Mouse (Mus musculus): ENCODE results near the gene Zpr1.
"Not testable (repeated sequence)": the region's sequence is repeated elsewhere in the genome, so short reads cannot be mapped to it uniquely, and the experiment has no call there.

Gene Zpr1

DNA sequence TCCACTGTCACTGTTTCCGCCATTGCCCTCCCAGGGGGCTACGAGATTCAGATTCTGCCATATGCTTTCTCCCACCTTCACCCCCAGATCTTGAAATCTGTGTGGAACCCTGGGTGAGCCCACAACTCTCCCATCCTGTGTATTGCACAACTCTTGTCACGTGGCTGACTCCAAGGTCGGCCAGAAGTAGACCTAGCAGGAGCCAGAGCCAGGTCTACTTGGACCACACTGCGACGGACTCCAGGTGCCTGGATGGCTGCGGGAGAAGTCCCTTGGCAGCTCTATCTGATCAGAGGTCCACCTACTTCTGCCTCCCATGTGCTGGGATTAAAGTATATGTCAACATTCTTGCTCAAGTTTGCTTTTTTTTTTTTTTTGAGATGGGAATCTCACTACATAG lies 11.7 kb upstream of the Zpr1 start:
- DNase-seq (ENCODE audit: low spot score in 2 of 2) = no peak

DNA sequence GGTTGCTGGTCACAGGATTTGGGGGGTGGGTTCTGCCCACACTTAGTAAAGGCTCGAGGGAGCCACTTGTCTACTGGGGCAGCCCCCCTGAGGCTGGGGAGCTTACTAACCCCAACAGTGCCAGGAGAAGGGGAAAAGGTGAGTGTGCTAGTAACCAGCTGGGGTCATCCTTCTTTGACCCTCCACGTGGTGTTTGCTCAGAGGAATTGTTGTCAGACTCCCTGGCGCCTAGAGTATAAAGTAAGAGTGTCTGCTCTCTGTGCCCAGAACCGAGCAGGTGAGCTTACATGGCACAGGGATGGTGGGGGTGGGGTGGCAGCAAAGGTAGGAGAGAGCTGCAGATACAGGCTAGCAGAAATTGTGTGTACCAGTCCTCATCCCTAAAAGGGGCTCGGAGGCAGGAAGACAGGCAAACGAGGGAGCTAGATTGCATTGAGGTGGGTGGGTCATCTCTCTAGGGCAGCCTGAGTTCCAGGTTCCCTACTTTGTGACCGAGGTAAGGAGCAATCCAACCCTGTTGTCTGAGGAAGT lies 4.5 kb upstream of the Zpr1 start, which contains the start of gene Apoa5:
Gene Apoa5 (plus strand): TSS at position 291 of the 531 bp plus-strand sequence.
- DNase-seq (ENCODE audit: low spot score in 2 of 2) = no peak

DNA sequence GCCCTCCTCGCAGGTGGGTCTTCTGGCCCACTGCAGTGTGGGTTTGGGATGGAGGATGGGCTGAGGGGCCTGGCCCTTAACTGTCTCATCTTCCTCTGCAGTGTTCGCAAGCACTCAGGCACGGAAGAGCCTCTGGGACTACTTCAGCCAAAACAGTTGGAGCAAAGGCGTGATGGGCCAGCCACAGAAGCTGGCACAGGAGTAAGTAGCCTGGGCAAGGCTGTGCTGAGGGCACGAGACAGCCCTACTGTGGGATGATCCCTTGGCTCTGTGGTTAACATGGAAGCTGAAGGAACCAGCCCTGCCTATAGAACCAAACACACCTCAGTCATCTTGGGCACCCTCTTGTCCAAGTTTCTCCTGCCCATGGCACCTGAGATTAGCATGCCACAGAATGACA lies 3.7 kb upstream of the Zpr1 start:
- DNase-seq (ENCODE audit: low spot score in 2 of 2) = no peak

DNA sequence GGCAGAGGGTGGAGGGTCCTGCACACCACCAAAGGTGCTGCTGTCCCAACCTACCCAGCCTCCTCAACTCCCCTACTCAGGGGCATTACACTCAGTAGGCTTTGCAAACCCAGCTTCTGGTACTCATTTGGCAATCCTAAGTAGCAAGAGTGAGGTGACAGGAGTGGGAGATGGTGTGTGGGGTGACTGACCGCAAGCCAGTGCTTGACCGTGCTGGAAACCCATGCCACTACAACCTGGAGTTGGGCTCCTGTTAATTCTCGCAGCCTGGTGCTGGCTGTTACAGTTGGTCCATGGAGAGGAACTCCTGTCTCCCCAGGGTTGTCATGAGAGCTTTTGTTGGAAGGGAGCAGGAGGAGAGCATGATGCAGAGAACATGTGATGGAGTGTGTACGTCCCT lies 2.1 kb upstream of the Zpr1 start:
- DNase-seq (ENCODE audit: low spot score in 2 of 2) = no peak

DNA sequence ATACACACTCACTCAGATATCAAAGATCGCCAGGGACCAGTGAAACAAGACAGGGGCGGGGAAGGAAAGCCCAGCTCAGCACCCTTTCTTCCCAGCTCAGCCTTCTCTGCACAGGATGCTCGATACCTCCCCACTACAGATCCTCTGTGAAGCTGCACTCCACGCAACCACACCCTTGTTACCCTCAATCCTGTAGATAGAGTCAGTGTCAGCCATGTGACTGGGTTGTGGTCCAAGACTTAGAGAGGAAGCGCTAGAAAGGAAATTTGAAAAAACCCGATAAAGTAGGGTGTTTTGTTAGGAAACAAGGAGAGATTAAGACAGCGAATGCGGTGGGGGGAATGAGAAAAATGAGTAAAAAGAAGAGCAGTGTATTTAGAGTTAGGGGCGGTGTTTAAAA lies 794 bp upstream of the Zpr1 start:
- DNase-seq (ENCODE audit: low spot score in 2 of 2) = no peak

DNA sequence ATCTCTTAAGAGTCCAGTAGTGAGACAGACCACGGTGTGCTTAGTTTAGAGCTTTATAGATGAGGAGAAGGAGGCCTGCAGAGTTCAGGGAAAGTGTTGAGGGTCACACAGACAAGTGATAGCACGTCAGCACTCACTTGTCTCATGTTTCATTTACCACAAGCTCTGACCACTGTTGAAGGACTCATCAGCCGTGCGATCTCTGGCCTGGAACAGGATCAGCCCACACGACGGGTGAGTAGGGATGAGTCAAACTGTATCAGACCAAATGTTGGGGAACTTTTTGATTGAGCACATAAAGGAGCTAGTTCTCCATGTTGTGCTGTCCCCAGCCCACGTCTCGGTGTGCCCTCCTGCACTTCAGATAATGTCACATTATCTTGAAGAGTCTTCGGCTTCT lies 1.6 kb downstream of the Zpr1 start:
- DNase-seq (ENCODE audit: low spot score in 2 of 2) = no peak

DNA sequence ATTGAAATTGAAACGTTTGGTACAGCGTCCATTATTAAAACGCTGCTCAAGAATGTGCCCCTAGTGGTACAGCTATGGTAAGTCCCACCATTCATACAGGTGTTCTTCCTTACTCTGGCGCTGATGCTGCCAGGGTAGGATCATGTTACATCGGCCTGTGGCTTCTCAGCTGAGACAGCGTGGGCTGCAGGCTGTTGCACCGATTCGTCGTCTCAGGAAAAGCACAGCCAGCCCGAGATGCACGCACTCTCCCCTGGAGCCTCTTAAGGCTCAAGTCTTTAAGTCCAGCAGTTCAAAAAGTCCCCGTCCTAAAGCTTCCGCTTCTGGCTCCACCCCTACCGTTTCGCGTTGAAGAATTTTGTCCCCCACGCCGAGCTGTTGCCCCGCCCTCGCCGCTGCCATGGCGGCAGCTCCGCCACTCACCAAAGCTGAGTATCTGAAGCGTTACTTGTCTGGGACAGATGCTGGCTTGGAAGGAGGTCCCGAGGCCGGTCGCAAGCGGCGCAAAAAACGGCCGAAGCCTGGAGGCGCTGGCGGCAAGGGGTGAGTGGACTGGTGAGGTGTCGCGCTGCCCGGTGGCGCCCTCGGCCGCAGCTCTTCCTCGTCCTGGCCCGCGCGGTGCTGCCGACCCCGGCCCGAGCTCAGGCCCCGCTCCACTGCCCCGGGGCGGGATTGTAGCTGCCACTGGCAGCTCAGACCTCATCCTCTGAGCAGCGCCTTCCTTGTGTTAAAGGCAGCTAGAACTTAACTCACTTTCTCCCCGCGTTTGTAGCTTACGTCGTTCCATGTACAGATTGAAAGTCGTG lies 10.0 kb downstream of the Zpr1 start, which contains the start of gene Bud13:
Gene Bud13 (plus strand): TSS at position 378 of the 806 bp plus-strand sequence.
- peak; percentile 92 to 95 for DNase-seq (ENCODE audit: low spot score in 2 of 2)

DNA sequence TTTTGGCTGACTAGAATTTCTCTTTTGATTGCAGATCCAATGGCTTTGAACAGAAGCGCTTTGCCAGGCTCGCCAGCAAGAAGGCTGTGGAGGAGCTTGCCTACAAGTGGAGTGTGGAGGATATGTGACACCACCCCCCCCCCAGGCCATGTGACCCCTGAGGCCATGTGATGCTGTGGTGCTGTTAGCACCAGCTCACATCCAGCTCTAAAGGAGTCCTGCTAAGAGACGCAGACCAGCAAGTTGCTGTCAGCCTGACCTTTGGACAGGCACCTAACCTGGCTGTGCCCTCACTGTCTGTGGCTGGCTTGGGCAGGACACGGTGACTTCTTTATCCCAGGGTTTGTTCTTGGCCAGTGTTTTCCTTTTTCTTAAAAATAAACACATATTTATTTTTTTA lies 25.5 kb downstream of the Zpr1 start:
- DNase-seq (ENCODE audit: low spot score in 2 of 2) = no peak

DNA sequence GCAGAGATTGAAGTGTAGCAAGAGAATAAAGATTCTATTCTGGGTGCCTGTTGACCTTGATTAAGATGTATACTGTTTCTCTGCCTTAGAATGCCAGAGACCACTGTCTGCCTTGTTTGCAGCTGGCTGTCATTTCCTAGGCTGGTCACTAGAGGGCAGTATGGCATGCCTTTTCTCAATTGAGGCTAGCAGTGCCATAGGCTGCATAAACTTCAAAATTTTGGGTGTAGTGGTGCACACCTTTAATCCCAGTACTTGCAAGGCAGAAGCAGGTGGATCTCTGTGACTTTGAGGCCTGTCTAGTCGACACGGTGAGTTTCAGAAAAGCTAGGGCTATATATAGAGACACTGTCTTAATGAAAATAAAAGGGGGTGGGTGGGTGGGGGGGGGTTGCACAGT lies 29.3 kb downstream of the Zpr1 start:
- DNase-seq (ENCODE audit: low spot score in 2 of 2) = peak; percentile 37 to 68

DNA sequence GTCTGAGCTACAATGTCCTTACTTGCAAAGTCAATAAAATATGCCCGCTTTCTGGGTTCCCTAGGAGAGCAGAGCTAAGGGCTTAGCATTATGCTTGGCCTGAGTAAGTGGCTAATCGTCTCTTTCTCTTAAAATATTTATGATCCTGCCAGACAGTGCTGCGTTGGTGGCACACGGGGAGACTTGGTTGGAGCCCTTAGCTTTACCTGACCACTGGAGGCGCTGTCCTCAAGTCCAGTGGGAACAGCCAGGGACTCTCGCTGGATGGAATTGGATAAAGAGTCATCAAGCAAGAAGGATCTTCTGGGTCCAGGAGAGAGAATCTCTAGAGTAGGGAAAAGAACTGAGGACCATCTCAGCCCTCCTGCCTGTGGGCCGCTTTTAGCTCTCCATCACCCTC lies 36.3 kb downstream of the Zpr1 start:
- DNase-seq (ENCODE audit: low spot score in 2 of 2) = no peak

DNA sequence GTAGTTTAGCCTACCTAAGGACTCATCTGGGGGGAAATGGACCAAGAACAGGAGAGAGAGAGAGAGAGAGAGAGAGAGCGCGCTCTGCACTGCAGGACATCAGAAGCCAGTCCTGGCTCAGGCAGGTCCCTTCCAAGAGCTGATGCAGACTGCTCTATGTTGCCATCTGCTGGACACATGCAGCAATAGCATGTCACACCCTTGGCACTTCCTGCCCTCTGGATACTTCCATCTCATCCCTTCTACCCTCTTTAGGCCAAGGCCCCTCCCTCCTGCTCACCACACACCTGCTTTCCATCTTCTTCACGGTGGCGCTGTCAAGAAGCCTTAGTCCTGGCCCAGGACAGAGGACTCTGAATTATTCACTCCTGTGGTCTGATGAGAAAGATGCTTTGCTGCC lies 41.6 kb downstream of the Zpr1 start:
- peak; percentile 63 to 70 for DNase-seq (ENCODE audit: low spot score in 2 of 2)

DNA sequence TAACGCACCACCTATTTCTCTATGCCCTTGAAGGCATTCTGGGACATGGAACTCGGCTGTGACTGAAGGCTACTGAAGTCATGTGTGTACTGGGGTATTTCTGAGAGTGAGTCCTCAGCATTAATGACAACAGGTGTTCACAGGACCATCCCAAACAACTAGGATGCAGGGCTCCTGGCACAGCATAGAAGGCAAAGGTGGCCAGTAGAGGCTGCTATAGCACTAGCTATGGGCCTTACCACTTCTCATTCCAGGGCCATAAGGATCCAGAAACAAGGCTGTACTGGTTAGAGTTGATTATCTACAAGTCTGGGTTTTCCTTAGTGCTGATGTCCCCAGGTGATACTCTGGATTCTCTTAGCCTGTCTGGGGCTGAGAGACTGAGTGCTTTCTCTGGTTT lies 42.1 kb downstream of the Zpr1 start:
- no peak for DNase-seq (ENCODE audit: low spot score in 2 of 2)

DNA sequence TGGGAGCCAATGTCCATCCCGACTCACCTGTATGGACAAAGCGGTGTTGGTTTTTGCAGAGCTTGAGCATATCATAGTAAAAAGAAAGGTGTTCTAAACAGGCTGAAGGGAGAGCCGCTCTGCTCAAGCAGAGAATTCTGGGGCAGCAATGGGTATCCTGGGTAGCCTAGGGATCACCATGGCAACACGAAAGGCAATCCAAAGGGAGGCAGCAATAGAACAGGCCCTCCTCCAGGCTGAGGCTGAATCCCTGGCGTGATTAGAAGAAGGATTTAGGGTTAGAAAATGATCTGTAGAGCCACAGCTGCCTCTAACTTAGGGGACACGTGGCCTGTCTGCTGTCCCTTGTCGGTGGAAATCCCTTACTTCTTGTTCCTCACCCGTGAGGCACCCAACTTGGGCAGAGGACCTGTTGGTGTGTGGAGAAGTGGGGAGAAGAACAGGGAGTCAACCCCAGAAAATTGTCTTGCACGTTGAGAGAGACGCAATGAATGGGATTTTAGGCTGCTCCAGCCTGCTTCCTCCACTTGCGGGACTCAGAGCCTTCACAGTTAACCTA lies 43.0 kb downstream of the Zpr1 start:
- DNase-seq (ENCODE audit: low spot score in 2 of 2) = peak; percentile 30 to 53

DNA sequence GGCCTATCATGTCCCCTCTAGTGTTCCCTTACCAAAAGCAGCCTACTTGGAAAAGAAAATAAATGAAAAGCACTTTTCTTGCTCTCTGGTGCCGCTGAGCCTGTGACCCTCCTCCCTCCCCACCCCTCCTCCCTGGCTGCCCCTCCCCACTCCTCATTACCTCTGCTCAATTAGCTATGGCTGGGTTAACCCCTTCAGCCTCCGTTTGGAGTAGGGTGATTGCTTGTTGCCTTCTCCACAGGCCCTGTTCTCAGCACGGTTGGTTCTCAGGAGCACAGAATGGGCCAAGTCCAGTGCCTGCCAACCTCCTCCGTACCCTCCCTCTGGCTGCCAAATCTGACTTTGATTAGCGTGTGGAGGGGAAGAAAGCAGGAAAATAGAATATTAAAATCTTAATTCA lies 43.5 kb downstream of the Zpr1 start:
- no peak for DNase-seq (ENCODE audit: low spot score in 2 of 2)

DNA sequence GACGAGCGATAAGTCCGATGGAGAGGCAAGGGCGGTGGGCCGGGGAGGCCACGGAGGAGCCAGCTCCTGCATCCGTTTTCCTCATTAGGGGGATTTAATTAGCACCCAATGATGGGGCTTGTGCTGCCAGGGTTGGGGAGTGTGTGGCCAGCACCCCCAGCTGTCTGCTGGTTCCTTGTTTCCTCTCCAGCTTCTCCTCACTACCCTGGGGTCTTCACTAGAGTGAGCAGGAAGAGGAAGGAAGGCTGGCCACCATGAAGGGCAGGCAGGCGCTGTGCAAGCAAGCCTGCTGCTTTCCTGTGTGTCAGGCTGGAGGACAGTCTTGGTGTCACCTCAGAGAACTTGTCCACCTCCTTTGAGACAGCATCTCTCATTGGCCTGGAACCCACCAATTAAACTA lies 44.0 kb downstream of the Zpr1 start:
- no peak for DNase-seq (ENCODE audit: low spot score in 2 of 2)

DNA sequence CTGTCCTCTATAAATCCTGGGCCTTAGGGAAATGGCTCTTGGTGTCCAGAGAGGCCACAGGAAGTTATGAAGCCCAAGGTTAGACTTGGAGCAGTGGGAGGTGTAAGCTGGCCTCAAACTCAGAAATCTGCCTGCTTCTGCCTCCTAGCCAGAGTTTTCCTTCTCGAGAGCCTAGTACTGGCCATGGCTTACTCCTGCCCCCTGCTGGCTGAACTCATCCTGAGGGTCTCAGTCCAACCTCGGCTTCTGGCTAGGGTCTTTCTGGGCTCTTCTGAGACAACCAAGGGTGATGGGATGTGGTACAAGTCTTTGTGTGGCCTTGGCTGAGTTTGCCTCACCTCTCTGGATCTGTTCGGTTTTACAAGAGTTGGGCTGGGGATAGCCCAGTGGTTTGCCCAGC lies 45.1 kb downstream of the Zpr1 start:
- no peak for DNase-seq (ENCODE audit: low spot score in 2 of 2)

DNA sequence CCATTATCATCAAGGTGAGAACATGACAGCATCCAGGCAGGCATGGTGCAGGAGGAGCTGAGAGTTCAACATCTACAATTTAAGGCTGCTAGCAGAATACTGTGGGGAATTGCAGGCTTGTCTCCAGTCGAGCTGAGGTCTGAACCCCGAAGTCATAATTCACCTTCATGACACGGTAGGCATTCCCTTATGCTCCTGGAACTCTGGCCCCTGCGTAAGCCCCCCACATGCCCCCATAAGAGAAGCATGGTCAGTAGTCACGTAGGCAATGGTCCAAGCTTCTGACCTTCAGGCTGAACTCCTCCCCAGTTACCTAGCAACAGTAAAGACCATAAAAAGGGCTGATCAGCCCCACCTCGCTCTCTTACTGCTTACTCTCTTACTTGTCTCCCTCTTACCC lies 47.0 kb downstream of the Zpr1 start, which contains the start of gene 4931429L15Rik:
Gene 4931429L15Rik (minus strand): TSS at position 101 of the 400 bp plus-strand sequence.
- not testable (repeated sequence) for DNase-seq (ENCODE audit: low spot score in 2 of 2)

DNA sequence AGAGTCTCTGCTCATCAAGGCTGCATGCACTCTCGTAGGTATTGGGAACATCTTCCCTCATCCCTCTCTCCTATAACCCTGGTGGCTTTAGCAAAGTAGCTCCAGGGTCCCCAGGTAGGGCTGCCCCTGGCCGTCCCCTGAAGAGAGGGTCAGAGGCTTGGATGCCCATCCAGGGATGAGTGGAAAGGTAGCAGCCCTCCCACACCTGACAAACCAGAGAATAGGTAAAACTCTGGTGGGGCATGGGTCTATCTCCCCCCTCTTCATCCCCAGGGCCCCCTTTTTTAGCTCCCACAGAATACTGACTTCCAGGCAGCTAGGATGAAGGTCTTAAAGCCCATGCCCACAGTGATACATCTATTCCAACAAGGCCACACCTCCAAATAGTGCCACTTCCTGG lies 47.6 kb downstream of the Zpr1 start:
- DNase-seq (ENCODE audit: low spot score in 2 of 2) = no peak

DNA sequence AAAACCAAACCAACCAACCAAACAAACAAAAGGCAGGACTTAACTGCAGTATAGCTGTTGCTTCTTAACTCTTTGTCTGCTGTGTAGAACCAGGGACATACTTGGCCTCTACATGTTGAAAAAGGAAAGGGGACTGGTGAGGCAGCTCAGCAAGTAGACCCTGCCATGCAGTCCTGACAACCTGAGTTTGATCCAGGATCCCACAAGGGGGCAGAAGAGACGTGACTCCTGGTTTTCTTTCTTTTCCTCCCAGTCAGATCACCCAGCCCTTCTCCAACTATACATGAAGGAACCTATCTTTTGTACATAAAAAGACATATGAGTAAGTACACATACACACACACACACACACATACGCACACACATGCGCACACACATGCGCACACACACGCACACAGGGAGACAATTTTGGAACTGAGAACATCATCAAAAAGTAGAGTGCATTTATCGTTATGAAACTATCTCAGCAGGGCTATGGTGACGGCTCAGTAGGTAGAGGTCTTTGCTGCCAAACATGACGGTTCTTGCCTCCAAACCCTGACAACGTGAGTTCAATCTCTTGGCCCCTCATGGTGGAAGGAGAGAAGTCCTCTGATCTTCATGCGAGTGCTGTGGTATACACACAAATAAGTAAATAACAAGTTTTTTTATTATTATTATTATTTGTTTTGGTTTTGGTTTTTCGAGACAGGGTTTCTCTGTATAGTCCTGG lies 54.0 kb downstream of the Zpr1 start:
- DNase-seq (ENCODE audit: low spot score in 2 of 2) = no peak

DNA sequence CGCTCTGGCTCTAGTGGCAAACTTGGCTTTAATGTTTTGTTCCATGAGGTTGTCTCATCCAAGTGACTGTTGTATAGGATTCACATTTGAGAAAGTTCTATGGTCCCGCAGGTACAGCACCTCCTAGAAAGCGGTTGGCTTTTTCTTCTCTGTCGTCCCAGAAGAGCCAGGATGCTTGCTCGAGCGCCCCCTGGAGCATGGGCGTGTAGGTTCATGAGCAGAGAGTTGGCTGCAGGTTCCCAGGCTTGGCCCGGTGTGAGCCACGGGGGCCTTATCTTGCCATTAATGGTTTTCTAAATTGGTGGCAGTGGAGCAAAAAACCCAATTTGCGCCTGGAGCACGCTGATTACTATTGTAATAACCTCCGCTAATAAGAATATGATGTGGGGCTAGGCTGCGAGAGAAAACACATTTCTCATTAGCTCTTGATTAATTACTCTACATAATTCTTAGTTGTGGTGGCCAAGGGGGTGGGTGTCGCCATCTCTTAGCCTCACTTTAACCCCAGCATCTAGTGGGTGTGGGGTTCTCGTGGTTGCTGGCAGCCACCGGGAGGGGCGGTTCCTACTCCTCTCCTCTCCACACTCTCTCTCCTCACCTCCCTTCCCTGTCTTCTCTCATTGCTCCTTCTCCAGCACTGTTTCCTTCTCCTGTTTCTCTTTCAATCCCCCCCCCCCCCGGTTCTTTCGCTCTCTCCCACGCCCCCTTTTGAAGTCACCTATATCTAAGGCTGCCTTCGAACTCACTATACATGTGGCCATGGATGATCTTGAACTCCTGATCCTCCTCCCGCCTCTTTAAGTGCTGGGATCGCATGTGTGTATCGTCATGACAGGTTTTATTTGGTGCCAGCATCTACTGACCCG lies 55.1 kb downstream of the Zpr1 start:
- no peak for DNase-seq (ENCODE audit: low spot score in 2 of 2)

DNA sequence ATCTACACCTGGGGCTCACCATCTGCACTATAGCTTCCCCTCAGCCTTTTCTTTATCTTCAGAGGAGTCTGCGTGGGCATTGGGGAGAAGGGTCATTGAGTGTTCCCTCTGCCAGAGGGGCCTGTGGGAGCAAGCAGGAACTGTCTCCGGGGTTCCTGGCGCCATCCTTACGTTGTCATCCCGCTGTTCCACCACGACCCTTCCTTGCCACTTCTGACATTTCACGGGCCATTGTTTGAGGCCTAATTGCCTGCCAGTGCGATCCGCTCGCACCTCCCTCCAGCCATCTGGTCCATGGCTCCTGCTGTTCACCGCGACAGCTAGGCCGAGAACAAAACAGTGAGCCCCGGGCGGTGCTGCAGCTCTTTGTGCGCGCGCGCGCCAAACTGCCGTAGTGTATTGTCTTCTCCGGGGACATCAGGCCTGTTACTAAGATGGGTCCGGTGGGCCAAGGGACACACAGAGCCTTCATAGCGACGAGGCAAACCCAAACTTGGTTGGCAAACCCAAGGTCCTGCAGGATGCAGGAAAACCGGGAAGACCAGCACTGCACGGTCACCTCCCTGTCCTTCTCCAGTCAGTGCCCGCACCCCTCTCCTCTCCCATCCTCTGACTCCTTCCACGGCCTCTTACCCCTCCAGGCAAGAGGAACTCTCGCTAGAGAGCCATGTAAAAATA lies 55.8 kb downstream of the Zpr1 start:
- peak; percentile 65 for DNase-seq (ENCODE audit: low spot score in 2 of 2)

Measured in frontal cortex, postnatal 36 days (tissue).